Mouse (Mus musculus) heart, embryonic 16.5 days (tissue): Measurements from ENCODE around the gene Grin2c. TPM values are rescaled to one million over a fixed set of nuclear protein-coding genes. Genes with fewer than 3 reads are reported as not detected.
A peak's percentile ranks its signal among the peaks of the same experiment; 100 is the strongest.

Source experiments
- ATAC-seq: fragments of 200-750 bp; cut with Nextera tagmentation; replicated peaks from 2 replicates; pipeline ENCODE4 v1.8.0; 2017; ENCODE audit warnings: moderate number of reproducible peaks; ENCODE audit not compliant: insufficient read depth, low FRiP score; ENCODE audit errors: extremely low read depth
- H3K27ac ChIP-seq: fragments of 300-500 bp; sonication (generic); 2 replicates; pipeline ENCODE4 v1.5.1; 2014; ENCODE audit warnings: mild to moderate bottlenecking, low read length, control low read depth, moderate library complexity
- H3K27me3 ChIP-seq: fragments of 300-500 bp; sonication (generic); 2 replicates; pipeline ENCODE4 v1.6.1; 2014; ENCODE audit warnings: low read length, mixed read lengths; ENCODE audit not compliant: control insufficient read depth, insufficient read depth
- H3K36me3 ChIP-seq: fragments of 300-500 bp; sonication (generic); 2 replicates; pipeline ENCODE4 v1.6.1; 2014; ENCODE audit not compliant: control insufficient read depth, insufficient read depth
- H3K4me1 ChIP-seq: fragments of 300-500 bp; sonication (generic); 2 replicates; pipeline ENCODE4 v1.6.1; 2014; ENCODE audit warnings: low read length, mixed read lengths; ENCODE audit not compliant: control insufficient read depth, insufficient read depth
- H3K4me2 ChIP-seq: fragments of 300-500 bp; sonication (generic); 2 replicates; pipeline ENCODE4 v1.6.1; 2014; ENCODE audit warnings: low read depth, mild to moderate bottlenecking, control low read depth, low read length
- H3K4me3 ChIP-seq: fragments of 300-500 bp; sonication (generic); 2 replicates; pipeline ENCODE4 v1.5.1; 2014; ENCODE audit warnings: mild to moderate bottlenecking, control low read depth, low read length
- H3K9ac ChIP-seq: fragments of 300-500 bp; sonication (generic); 2 replicates; pipeline ENCODE4 v1.6.1; 2014; ENCODE audit warnings: low read length, control low read depth
- H3K9me3 ChIP-seq: fragments of 300-500 bp; sonication (generic); replicated peaks from 2 replicates; pipeline ENCODE4 v1.6.1; 2016; ENCODE audit warnings: low read length; ENCODE audit not compliant: control insufficient read depth
- WGBS: fragments of 180-500 bp; shearing (Covaris S2); extraction: QIAGEN DNeasy Blood & Tissue Kit; methylation state at CpG from one replicate; pipeline ENCODE4 v1.1.7; 2014; 5-methylcytosine and 5-hydroxymethylcytosine counted together
- polyA plus RNA-seq: library from polyadenylated mRNA; unstranded; fragments of >200 nt; fragmentation: Nextera tagmentation; extraction: Ambion mirVana; gene quantifications from 2 replicates; pipeline ENCODE4 v1.2.1, GENCODE M21; 2015

Grin2c gene
- 0.07 and 0.21 TPM in 2 replicates for polyA plus RNA-seq

DNA sequence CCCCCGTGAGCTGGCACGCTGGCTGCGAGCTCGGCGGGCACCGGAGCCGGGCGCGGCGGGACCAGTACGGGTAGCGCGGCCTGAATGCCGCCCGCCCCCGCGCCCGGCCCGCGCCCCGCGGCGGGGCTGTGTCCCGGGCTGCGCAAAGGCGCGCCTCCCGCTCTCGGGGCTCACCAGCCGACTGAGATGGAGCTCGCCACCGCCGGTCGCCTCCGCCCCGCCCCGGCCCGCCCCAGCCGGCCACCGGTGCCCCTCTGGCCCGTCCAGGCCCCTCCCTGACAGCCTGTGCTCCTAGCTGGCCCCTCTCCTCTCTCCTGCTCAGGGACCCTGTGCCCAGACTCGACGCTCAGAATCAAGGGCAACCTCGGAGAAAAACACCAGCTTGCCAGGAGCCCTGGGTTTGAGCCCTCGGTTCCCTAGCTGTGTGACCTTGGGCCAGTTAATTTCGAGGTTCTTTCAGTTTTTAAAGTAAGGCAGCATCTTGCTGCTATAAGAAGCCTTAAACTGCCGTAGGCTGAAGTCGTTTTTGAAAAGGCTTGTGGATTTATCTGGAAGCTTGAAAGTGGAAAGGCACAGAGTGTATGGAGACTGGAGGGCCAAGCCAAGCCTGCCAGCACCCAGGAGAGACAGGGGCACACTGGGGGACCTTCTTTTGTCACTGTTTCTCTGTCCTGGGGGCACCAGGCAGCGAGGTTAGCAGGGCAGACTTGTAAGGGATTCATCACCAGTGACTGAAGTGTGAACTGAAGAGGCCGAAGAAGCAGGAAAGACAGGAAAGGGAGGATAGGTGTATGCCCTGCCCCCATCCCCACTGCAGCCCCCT, at the start of gene Grin2c:
Gene Grin2c, minus strand, starts transcription at position 183 of the 823 bp plus-strand sequence.
- Histone ChIP-seq H3K27me3 (peaks cover 63% of the 10 kb centered on the region), H3K27ac (no peak within 1 kb of the TSS), H3K36me3 (no peaks in the 10 kb centered on the region), H3K4me3 (peak within 1 kb of the TSS; percentile 47), H3K4me1 (peaks cover 19% of the 10 kb centered on the region), H3K9me3 (no peaks in the 10 kb centered on the region), H3K9ac (peak within 1 kb of the TSS; percentile 58), H3K4me2 (peak within 1 kb of the TSS; percentile 71)
- 10% methylated on average over 40 of the region's 50 CpGs for WGBS
- ATAC-seq = no peak

DNA sequence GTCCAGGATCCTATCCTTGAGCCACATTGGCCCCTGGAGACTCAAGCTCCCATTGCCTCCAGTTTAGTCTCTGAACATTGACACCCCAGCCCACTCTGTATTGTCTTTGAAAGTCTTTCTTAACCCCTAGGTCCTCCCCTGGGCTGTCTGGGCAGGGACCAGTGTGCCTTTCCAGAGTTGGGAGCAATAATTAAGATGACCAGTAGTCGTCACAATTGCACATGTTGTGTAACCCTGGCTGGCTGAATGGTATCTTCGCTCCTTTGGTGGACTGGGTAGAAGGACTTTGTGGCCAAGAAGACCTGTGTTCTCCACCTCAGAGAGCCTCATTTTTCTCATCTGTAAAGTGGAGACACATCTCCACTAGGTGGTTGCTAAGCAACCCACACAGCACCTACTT, 47.2 kb upstream of the Grin2c start:
- ATAC-seq = no peak
- Histone ChIP-seq H3K4me3 (no peak overlapping the region), H3K9me3 (no peaks in the 10 kb centered on the region), H3K36me3 (no peaks in the 10 kb centered on the region), H3K9ac (no peak overlapping the region), H3K4me1 (no peaks in the 10 kb centered on the region; the same call in 1 of the 2 replicates), H3K27ac (no peak overlapping the region), H3K4me2 (no peak overlapping the region), H3K27me3 (peaks cover 60% of the 10 kb centered on the region)
- 40% methylated on average over 2 of the region's 2 CpGs for WGBS

GRCm38 (mm10) chr11:115308781-115309180, 41.7 kb upstream of the Grin2c start:
- H3K4me3 ChIP-seq = no peak overlapping the region
- no peak overlapping the region for H3K9ac ChIP-seq
- no peak overlapping the region for H3K27ac ChIP-seq
- H3K4me1 ChIP-seq = peaks cover 7% of the 10 kb centered on the region
- H3K9me3 ChIP-seq = no peaks in the 10 kb centered on the region
- WGBS = 82% methylated on average over 1 of the region's 1 CpGs
- no peak overlapping the region for H3K4me2 ChIP-seq
- H3K36me3 ChIP-seq = no peaks in the 10 kb centered on the region
- H3K27me3 ChIP-seq = peaks cover 6% of the 10 kb centered on the region; the same call in 1 of the 2 replicates
- no peak for ATAC-seq

DNA sequence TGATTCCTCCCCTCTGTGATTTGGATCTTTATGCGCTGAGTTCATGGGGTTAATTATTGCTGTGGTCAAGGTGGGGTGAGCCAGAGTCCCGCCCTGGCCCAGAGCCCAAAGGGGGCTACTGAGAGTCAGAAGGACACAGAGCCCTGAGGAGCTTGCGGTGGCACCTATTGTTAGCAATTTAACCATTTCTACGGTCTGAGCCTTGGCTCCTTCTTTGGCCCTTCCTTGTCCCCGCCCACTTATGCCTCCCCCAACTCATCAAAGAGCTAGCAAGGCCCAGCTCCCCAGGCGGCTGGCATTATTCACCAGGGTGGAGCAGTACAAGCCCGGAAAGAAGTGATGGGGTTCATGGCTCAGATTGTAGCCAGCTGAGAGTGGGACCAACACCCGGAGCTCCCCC, 39.8 kb upstream of the Grin2c start, which contains the start of gene Otop2:
Gene Otop2, plus strand, starts transcription at position 301 of the 400 bp plus-strand sequence.
- Histone ChIP-seq H3K27ac (no peak within 1 kb of the TSS), H3K4me2 (no peak within 1 kb of the TSS), H3K4me1 (peaks cover 7% of the 10 kb centered on the region), H3K36me3 (no peaks in the 10 kb centered on the region), H3K9ac (no peak within 1 kb of the TSS), H3K9me3 (no peaks in the 10 kb centered on the region), H3K4me3 (no peak within 1 kb of the TSS), H3K27me3 (no peaks in the 10 kb centered on the region)
- 48% methylated on average over 8 of the region's 8 CpGs for WGBS
- no peak for ATAC-seq

- H3K4me3 ChIP-seq = no peak overlapping the region
- H3K9ac ChIP-seq = no peak overlapping the region
- peaks cover 2% of the 10 kb centered on the region; the same call in 1 of the 2 replicates for H3K27me3 ChIP-seq
- no peak overlapping the region for H3K4me2 ChIP-seq
- H3K36me3 ChIP-seq = no peaks in the 10 kb centered on the region
- H3K9me3 ChIP-seq = peaks cover 3% of the 10 kb centered on the region; the same call in 1 of the 2 replicates
- WGBS = 49% methylated on average over 8 of the region's 8 CpGs
- H3K27ac ChIP-seq = no peak overlapping the region
- ATAC-seq = no peak
- H3K4me1 ChIP-seq = no peaks in the 10 kb centered on the region
These were observed 36.1 kb upstream of the Grin2c start for GRCm38 (mm10) chr11:115303167-115303566.

DNA sequence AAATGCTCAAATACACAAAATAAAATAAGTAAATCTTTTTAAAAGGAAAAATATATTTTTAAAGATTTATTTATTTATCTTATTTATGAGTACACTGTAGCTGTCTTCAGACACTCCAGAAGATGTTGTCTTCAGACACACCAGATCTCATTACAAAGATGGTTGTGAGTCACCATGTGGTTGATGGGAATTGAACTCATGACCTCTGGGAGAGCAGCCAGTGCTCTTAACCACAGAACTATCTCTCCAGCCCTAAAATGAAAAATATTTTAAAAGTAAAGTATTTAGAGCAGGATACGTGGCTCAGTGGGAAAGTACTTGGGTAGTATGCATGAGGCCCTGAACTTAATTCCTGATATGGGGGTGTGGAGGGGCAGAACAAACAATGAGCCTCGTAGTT, 34.3 kb upstream of the Grin2c start:
- Histone ChIP-seq H3K9ac (no peak overlapping the region), H3K27ac (no peak overlapping the region), H3K4me1 (peaks cover 6% of the 10 kb centered on the region), H3K4me3 (no peak overlapping the region), H3K27me3 (peaks cover 13% of the 10 kb centered on the region), H3K9me3 (peaks cover 3% of the 10 kb centered on the region; the same call in 1 of the 2 replicates), H3K4me2 (no peak overlapping the region), H3K36me3 (no peaks in the 10 kb centered on the region)
- WGBS = 76% methylated on average over 2 of the region's 2 CpGs
- no peak for ATAC-seq

DNA sequence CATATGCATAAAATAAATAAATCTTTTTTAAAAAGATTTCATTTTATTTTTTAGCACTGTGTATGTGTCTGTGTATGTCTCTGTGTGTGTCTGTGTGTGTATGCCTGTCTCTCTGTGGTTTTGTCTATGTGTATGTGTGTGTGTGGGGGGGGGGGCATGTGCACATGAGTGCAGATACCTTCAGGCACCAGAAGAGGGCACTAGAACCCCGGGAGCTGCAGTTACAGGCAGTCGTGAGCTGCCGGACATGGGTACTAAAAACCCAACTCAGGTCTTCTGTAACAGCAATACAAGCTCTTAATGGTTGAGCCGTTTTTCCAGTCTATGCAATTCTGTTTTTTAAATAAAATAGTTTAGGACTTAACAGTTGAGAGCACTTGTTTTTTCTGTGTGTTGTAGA, 33.7 kb upstream of the Grin2c start:
- Histone ChIP-seq H3K27me3 (peaks cover 13% of the 10 kb centered on the region), H3K27ac (no peak overlapping the region), H3K9me3 (peaks cover 3% of the 10 kb centered on the region; the same call in 1 of the 2 replicates), H3K9ac (no peak overlapping the region), H3K36me3 (no peaks in the 10 kb centered on the region), H3K4me2 (no peak overlapping the region), H3K4me3 (no peak overlapping the region), H3K4me1 (peaks cover 6% of the 10 kb centered on the region)
- WGBS = 81% methylated on average over 4 of the region's 4 CpGs
- no peak for ATAC-seq

- no peak overlapping the region for H3K27ac ChIP-seq
- 70% methylated on average over 8 of the region's 8 CpGs for WGBS
- H3K9ac ChIP-seq = no peak overlapping the region
- H3K4me3 ChIP-seq = no peak overlapping the region
- H3K4me2 ChIP-seq = no peak overlapping the region
- peaks cover 6% of the 10 kb centered on the region for H3K4me1 ChIP-seq
- H3K36me3 ChIP-seq = no peaks in the 10 kb centered on the region
- H3K27me3 ChIP-seq = peaks cover 13% of the 10 kb centered on the region
- peaks cover 3% of the 10 kb centered on the region; the same call in 1 of the 2 replicates for H3K9me3 ChIP-seq
- no peak for ATAC-seq
These were observed 31.1 kb upstream of the Grin2c start for GRCm38 (mm10) chr11:115298160-115298559.

GRCm38 (mm10) chr11:115297214-115297826, 30.3 kb upstream of the Grin2c start, which contains the start of gene Fads6:
TSS of gene Fads6 (minus strand) at chr11:115297663.
- H3K27ac ChIP-seq = no peak within 1 kb of the TSS
- H3K36me3 ChIP-seq = no peaks in the 10 kb centered on the region
- peaks cover 13% of the 10 kb centered on the region for H3K27me3 ChIP-seq
- peak within 1 kb of the TSS; percentile 98 for H3K4me2 ChIP-seq
- under 1% methylated on average over 44 of the region's 44 CpGs for WGBS
- peak within 1 kb of the TSS; percentile 73 for H3K9ac ChIP-seq
- H3K9me3 ChIP-seq = peaks cover 3% of the 10 kb centered on the region; the same call in 1 of the 2 replicates
- peaks cover 11% of the 10 kb centered on the region for H3K4me1 ChIP-seq
- peak; percentile 71 for ATAC-seq
- peak within 1 kb of the TSS; percentile 61 for H3K4me3 ChIP-seq
